Mouse (Mus musculus): ENCODE results near the gene Tada2a. TPM values are rescaled to one million over a fixed set of nuclear protein-coding genes. Genes with fewer than 3 reads are reported as not detected.
A peak's percentile ranks its signal among the peaks of the same experiment; 100 is the strongest.

Gene Tada2a
- total RNA-seq, 1 experiment from 2014 or later, result 15.5 TPM

DNA sequence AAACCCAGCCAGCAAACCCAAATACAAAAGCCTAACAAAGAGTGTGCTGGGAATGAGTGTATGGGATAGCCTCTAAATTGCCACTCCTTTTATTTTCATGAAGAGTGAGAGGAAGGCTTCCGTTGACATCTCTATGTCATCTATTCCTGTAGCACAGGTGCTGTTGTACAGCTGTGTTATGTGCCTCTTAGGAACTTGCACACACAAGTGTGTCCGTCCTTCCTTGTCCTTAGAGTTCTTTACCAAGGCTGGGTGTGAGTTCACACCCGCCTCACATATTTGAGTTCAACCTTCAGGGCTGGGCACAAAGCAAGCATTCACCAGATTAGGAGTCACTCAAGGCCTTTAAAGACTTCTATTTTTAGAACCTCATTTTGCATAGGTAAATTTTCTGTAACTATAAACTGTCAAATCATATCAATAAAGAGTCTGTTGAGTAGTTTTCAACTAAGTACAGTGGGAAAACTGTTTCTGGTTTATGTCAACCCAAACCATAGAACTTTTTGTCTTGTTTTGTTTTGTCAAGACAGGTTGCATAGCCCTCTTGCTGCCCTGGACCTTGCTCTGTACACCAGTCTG, 65.7 kb downstream of the Tada2a start:
- DNase-seq, result no peak

DNA sequence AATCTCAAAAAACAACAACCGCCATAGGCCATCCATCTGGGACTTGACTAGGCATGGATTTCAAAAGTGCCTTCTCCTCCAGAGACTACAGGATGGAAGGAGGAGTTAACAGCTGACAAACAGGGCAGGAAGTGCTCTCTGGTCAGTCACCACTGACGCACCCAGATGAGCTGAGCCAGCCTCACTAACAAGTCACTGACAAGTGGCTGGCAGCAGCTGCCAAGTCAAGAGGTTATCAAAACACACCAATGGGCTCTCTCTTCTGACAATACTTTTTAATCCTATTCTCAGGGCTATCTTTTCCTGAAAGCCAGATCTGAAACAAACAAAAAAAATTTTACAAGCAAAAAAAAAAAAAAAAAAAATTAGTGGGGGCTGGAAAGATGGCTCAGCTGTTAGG, 66.6 kb downstream of the Tada2a start:
- DNase-seq, result peak; percentile 59

DNA sequence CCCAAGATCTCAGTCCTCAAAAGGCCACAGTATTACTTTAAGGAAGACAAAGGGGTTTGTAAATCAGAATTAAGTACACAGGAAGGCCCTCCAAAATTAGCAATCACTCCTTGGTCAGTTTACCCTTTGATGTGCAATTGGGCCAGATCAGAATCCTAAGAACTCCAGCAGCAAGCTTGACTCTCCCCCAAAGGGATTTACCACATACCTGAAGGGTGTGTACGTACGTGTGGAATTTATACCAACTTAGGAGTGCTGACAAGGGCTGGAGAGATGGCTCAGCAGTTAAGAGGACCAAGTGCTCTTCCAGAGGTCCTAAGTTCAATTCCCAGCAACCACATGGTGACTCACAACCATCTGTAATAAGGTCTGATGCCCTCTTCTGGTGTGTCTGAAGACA, 67.5 kb downstream of the Tada2a start:
- no peak for DNase-seq

DNA sequence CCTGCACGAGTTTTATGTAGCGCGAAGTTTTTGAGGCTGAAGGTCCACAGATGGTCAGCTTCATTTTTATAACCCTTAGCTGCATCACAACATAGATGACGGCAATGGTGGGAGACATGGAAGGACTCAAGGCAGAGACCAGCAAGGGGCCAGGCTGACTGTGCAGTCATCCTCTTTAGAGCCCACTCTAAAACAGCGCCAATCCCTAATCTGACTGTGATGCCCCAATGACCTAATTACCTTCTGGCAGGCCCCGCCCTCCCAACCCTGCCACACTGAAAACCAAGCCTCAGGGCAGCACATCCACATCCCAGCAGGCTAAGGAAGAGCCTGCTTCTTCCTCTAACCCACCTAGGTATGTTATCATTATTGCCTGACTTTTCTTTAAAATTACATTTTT, 68.8 kb downstream of the Tada2a start:
- DNase-seq, result no peak

DNA sequence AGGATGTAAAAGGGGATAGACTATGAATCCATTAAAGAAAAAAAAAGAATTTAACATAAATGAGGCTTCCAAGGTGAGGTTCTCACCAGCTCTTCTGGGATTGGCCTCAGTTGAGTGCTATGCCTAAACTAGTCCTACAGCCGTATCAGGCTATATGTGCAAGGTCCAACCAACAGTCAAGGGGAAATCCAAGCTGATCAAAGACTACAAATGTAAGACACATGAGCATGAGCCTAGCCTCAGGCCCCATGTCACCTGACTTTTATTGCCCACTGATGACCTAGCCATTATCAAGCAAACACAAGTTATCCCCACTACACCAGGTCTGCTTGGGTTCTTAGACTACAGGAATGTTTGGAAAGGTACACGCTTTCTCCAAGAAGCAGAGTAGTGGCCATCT, 69.6 kb downstream of the Tada2a start:
- no peak for DNase-seq

DNA sequence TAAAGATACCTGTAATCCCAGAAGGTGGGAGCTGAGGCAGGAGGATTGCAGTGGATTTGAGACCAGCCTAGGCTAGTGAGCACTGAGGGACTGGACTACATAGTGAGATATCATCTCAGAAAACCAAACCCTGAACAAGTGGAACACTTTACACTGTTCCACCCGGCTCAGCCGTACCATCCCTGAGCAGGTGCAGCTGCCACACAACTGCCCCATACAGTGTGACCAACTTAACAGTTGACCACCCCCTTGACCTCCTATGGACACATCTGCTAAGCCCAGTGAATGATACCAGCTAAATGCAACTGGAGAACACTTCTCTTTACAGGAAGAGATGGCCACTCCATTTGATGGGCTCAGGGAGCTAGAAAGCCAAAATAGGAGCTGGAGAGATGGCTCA, 72.0 kb downstream of the Tada2a start:
- DNase-seq, result no peak

DNA sequence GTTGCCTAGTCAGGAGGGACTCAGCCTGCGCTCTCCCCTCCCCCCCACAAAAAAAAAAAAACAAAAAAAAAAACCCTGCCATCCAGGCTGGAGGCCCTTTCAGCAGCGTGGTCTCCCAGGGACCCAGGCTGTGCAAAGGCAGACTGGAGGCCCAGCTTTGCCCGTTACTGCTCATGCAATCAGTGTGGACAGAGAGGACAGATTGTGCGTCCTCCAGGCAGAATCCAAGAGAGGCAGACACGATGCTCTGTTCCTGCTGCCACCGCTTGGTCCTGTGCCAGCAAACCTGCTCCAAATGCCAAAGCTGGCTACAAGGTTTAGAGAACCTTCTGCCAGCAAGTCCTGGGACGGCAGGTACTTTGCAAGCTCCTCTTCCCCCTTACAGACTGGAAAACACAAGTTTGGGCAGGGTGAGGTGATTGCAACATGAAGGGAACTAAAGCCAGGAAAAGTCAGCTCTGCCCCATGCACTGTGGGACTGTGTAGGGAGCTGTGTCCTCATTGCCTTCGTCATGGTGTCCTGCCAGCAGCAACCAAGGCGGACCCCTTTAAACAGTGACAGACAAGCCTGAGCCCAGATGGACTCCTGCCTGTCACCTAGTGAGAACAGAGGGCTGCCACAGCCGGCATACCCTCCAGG, 75.8 kb downstream of the Tada2a start:
- DNase-seq, result peak; percentile 76

DNA sequence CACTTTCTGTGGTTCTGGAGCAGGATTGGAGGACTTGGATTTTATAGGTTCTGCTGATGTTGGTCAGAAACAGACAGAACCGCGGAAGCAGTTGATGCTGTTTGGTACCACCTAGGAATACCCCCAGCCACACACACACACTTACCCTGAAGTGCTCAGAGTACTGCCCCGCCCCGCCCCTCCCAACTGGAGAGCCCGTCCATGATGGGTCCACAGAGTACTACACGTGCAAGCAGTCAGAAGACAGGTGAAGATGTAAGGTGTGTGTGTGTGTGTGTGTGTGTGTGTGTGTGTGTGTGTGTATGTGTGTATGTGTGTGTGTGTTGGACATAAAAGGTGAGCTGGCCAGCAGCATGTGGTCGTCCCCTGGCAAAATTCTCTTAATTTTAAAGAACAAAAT, 76.3 kb downstream of the Tada2a start:
- no peak for DNase-seq

DNA sequence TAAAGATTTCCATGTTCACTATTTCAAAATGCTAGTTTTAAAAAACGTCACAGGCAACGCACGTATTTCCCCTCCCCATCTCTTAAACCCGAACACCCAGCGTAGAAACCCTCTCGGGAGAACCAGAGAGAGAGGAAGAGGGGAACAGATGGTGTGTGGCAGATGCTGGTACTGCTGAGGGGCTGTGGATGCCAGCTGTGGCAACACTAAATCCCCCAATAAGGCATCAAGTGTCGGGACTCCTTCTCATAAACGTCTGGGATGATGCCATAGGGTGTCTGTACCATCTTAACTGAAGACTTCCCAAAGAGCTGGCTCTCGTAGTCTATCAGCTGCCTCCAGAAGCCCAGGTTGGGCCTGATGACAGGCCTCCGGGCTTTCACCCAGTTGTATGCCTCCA, 81.0 kb downstream of the Tada2a start:
- no peak for DNase-seq

DNA sequence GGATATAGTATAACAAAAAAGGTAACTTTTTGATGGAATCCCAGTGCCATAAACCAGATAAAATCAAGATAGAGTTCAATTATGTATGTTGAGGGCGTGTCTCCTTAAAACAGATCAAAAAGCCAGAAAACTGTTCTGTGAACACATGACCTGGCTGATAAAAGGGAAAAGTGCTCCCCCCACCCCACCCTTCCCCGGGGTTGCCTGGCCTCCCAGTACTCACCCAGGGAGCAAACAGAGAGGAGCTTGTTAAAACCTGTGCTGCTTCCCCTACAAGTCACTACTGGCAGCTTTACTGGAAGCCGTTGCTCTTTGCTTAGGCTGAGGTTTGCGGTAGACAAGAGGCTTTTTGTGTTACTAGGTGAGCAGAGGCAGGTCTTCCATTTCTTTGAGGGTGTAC, 82.1 kb downstream of the Tada2a start:
- DNase-seq, result no peak

DNA sequence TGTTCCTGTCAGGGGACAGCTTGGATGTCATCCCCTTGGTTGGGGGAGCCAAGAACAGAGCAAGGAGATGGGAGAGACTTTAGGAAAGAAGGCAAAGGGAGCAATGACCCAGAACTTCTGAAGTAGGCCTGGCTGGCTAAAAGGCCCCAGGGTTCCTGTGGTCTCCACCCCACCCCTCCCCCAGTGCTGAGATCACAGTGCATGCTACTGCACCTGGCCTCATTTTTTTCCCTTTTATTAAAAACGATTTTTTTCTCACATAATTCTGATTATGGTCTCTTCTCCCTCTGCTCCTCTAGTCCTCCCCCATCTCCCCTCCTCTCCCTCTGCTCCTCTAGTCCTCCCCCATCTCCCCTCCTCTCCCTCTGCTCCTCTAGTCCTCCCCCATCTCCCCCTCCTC, 84.4 kb downstream of the Tada2a start:
- no peak for DNase-seq

DNA sequence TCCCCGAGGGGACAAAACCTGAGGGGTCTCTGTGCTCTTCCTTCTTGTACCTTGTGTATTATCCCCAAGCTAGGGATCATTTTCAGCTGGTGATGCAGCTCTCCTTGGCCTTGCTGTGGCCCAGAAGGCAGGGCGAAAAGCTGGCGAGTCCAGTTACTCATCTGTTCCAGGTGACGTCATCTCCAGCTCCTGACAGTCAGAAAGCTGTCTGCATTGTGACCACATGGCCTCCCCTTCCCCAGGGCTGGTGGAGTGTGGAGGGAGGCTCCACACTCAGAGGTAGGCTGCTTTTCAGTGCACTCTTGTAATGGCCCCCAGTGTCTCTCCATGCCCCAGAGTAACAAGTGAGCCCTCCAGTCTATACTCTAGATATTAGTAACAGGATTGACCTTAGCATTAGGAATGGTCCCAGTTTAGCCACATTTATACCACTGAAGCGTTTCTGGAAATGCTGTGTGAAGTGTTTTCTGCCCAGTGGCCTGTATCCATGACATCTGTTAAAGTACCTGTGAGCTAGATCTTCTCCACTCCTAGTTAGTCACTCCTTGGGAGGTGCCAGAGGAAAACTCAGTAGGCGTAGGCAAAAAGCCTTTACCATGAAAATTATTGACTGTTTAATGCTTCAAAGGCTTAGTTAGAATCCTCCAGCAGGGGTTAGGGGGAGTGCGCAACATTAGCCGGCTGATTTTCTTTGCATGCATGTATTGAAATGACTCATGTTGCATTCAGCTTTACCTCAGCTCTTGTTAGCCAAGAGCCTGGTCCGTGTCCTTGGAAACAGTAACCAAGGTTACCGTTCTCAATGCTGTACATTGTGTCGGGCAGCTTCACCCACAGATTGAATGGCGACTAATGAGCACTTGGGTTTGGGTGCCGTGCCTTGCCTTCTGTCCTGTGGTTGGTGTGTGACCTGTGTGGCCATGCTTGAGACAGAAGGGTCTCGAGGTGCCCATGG, 86.3 kb downstream of the Tada2a start:
- DNase-seq, result peak; percentile 72

DNA sequence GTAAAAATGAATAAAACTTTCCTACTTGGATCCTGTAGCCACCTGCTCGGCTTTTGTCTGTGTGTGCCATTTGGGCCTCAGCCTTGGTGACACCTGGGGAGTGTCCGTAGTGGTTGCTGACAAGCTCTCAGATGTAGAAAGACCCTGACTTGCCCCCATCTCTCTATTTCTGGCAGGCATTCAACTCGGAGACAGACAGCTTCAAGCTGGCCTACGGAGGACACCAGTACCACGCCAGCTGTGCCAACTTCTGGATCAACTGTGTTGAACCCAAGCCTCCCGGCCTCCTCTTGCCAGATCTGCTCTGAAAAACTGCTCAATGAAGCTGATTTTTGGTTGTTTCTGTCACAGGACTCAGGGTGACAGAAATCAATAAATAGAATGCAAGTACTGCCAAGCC, 88.8 kb downstream of the Tada2a start:
- no peak for DNase-seq

DNA sequence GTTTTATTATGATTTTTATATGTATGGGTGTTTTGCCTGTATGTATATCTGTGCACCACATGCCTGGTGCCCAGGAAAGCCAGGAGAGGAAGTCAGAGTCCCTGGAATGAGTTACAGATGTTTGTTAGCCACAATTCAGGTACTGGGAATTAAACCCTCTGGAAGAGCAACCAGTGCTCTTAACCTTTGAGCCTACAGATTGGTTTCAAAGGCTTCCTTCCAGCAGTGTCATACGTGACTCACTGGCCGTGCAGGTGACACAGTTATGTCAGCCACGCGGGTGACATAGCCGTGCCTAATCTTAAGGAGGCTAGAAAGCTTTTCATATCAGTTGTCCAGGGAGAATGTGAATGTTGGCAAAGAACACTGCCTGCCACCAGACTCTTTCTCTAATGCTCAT, 95.7 kb downstream of the Tada2a start:
- no peak for DNase-seq

DNA sequence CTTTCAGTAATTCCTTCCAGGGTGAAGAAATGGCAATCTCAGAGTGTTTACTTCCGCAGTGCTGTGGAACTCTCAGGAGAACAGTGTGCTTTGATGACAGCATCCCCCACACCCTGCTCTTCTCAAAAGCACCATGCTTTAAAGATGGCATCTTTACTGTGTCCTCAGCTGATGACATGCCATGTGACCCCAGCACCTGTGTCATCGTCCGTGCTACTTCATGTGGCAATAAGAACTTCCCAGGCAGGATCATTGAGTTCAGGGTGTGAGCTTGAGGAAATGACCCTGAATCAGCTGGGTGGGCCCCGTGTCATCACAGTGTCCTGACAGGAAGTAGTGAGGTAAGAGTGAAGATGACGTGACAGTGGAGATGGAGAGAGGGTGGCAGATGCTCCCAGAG, 96.8 kb downstream of the Tada2a start:
- no peak for DNase-seq

DNA sequence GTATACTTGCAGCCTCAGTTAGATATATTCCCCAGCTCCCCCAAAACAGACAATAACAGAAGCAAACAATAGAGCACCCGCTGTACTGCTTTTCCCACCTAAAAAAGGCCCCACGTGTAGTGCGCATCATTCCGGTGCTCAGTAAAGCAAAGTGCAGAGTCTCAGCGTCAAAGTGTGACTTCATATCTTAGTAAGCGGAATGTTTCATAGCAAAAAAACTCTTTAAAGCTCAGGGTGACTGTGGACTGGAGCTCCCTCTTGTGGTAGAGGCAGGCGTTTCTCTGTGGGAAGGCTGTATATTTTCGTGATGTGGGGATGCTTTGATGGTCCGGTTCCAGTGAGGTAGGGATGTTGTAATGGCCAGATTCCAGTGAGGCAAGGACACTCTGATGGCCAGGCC, 97.4 kb downstream of the Tada2a start:
- DNase-seq, result peak; percentile 83

Other genes with a start within 250 kb of the Tada2a start
- 18.7 and 19.7 TPM in 2 replicates for gene Ddx52, start 187.5 kb downstream of the Tada2a start, total RNA-seq (2021)
- gene Synrg, start 165.2 kb downstream of the Tada2a start, total RNA-seq (2021), result 38.6 and 45.5 TPM in 2 replicates
- gene Dusp14, start 60.3 kb downstream of the Tada2a start, total RNA-seq (2021), result 4.4 and 4.9 TPM in 2 replicates
- gene Acaca, start 72 bp upstream of the Tada2a start, total RNA-seq (2021), result 80.0 and 100 TPM in 2 replicates
- 0.26 TPM in 1 of 2 replicates, not detected in the other for gene Gm11437, start 37.9 kb upstream of the Tada2a start, total RNA-seq (2021)